Mouse (Mus musculus): Measurements from ENCODE around the gene Il6ra. TPM values are rescaled to one million over a fixed set of nuclear protein-coding genes. Genes with fewer than 3 reads are reported as not detected.

Gene Il6ra
- 39.2 TPM for polyA plus RNA-seq (2017; shearing (Covaris generic))

DNA sequence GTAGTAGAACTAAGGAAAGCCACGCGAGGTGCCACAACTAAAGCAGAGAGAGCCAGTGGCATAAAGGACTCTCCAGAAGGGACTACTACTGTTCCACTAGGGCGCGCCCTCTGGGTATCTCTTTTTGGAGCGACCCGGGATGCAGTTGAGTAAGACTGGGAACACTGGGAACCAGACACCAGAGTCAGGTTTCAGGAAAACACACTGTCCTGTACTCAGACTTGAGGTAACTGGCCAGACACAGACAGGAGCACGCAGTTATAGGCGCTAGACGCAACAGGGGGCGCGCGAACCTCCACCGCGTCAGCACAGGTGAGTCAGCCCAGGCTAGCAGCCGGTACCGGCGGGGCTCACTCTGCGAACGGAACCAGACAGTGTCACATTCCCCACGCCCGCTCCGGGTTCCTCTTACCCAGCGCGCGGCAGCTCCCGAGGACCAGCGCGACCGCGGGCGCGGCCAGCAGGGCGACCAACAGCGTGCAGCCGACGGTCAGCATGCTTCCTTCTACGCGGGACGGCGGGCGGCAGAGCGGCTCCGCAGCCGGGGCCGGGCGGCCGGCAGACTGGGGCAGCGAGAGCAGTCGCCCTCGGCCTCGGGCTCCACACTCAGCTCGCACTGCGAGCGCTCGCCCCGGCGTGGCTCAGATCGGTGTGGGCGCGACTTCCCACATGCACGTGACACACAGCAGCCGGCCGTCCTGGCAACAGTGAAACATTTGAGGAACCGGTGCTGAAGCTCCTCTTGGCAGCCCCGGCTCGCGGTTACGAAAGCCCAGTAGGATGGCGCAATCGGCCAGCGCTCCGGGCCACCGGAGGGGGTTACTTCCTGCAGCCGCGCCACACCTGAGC lies at the start of gene Il6ra:
Gene Il6ra, minus strand, starts transcription at position 654 of the 849 bp plus-strand sequence.

DNA sequence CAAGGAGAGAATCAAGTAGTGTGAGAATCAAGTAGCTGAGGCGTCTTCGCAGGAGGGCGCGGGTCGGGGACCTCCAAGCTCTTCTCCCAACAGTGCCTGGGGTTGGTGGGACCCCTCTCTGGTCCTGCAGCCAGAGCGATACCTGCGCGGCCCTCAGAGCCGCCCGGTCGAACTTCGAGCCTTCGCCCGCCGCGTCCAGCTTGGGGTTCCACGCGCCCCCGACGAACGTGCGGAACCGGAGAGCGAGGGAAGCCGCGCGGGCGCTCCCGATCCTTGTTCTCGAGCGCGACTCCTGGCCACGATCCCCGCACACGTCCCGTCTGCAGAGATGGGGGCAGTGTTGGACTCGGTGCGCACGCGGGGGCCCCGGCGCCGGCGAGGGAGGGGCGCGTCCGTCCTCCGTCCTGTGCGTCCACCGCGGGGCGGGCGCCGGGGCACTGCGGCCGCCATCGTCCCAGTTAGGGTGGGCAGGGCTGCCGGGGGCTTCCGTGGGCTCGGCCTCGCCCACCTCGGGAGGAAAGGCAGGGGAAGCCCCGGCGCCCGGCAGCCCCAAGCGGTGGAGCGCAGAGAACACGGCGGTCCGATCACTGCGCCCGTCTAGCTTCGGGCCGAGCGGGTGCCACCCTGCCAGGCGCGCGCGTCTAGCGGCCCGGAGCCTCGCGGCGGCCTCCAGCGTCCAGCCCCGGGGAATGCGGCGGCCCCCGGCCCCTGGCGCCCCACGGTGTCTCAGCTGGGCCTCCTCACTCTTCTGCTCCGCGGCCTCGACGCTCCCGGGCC lies 82.0 kb downstream of the Il6ra start, which contains the start of gene She:
Gene She, plus strand, starts transcription at position 556 of the 777 bp plus-strand sequence.

Other genes starting within 250 kb of the Il6ra start
- 61.1 TPM for gene Adar, start 198.2 kb downstream of the Il6ra start, polyA plus RNA-seq (2017; shearing (Covaris generic))
- gene Chrnb2, start 148.6 kb downstream of the Il6ra start, polyA plus RNA-seq (2017; shearing (Covaris generic)) = 1.7 TPM
- gene Ube2q1, start 139.6 kb downstream of the Il6ra start, polyA plus RNA-seq (2017; shearing (Covaris generic)) = 53.1 TPM
- 0.30 TPM for gene She, start 81.8 kb downstream of the Il6ra start, polyA plus RNA-seq (2017; shearing (Covaris generic))
- gene Atp8b2, start 50.3 kb upstream of the Il6ra start, polyA plus RNA-seq (2017; shearing (Covaris generic)) = 73.1 TPM
- gene Hax1, start 85.6 kb upstream of the Il6ra start, polyA plus RNA-seq (2017; shearing (Covaris generic)) = 94.5 TPM
- gene 4933434E20Rik, start 138.4 kb upstream of the Il6ra start, polyA plus RNA-seq (2017; shearing (Covaris generic)) = 134 TPM
- gene Ubap2l, start 139.4 kb upstream of the Il6ra start, polyA plus RNA-seq (2017; shearing (Covaris generic)) = 194 TPM
- gene Tpm3, start 159.5 kb upstream of the Il6ra start, polyA plus RNA-seq (2017; shearing (Covaris generic)) = 866 TPM
- 0.19 TPM for gene Nup210l, start 190.9 kb upstream of the Il6ra start, polyA plus RNA-seq (2017; shearing (Covaris generic))

All from effector memory CD4-positive, alpha-beta T cell, adult 5 months (primary cell).